Mouse (Mus musculus) bone marrow macrophage, adult 2 months (primary cell): ENCODE results near the gene Iqck. TPM values are rescaled to one million over a fixed set of nuclear protein-coding genes. Genes with fewer than 3 reads are reported as not detected.
A peak's percentile ranks its signal among the peaks of the same experiment; 100 is the strongest.

Source experiments
- H3K27ac ChIP-seq: 2 replicates; pipeline ENCODE4 v1.5.1; 2012; ENCODE audit warnings: low read depth, low read length; ENCODE audit not compliant: insufficient read depth
- H3K4me1 ChIP-seq: 2 replicates; pipeline ENCODE4 v1.6.1; 2012; ENCODE audit warnings: low read length; ENCODE audit not compliant: control insufficient read depth, insufficient read depth
- H3K4me3 ChIP-seq: 2 replicates; pipeline ENCODE4 v1.5.1; 2012; ENCODE audit warnings: mild to moderate bottlenecking, low read length, moderate library complexity; ENCODE audit not compliant: insufficient read depth
- CTCF ChIP-seq: IDR thresholded peaks from 2 replicates; pipeline ENCODE4 v1.5.1; 2012; ENCODE audit warnings: low read depth, mild to moderate bottlenecking, low read length, moderate library complexity
- POLR2A ChIP-seq: IDR thresholded peaks from 2 replicates; pipeline ENCODE4 v1.6.1; 2012; ENCODE audit warnings: mild to moderate bottlenecking, low read depth, low read length, borderline replicate concordance
- polyA plus RNA-seq: library from polyadenylated mRNA; stranded (reverse); fragments of >200 nt; gene quantifications from 2 replicates; pipeline ENCODE4 v1.2.4, GENCODE M21; 2012; ENCODE audit not compliant: missing spikeins, insufficient read depth, insufficient read length

The Iqck gene
- polyA plus RNA-seq, 1 experiment, result not detected

- no peak for TF ChIP-seq POLR2A
- TF ChIP-seq CTCF, result no peak
- no peak overlapping the region for H3K4me3 ChIP-seq
- H3K4me1 ChIP-seq, result peaks cover 5% of the 10 kb centered on the region; the same call in 1 of the 2 replicates
- no peak overlapping the region for H3K27ac ChIP-seq
Measured at GRCm38 (mm10) chr7:118884969-118885368, 29.4 kb downstream of the Iqck start.

GRCm38 (mm10) chr7:118887303-118888055, 31.9 kb downstream of the Iqck start:
- H3K4me1 ChIP-seq, result peaks cover 5% of the 10 kb centered on the region; the same call in 1 of the 2 replicates
- TF ChIP-seq POLR2A (no peak), CTCF (no peak)
- no peak overlapping the region for H3K4me3 ChIP-seq
- H3K27ac ChIP-seq, result no peak overlapping the region

- H3K4me3 ChIP-seq, result no peak overlapping the region
- TF ChIP-seq POLR2A, result no peak
- no peak for TF ChIP-seq CTCF
- H3K27ac ChIP-seq, result no peak overlapping the region
- peaks cover 7% of the 10 kb centered on the region; the same call in 1 of the 2 replicates for H3K4me1 ChIP-seq
Measured at GRCm38 (mm10) chr7:118889046-118889680, 33.6 kb downstream of the Iqck start.

- H3K27ac ChIP-seq, result no peak overlapping the region
- H3K4me1 ChIP-seq, result peaks cover 19% of the 10 kb centered on the region
- H3K4me3 ChIP-seq, result no peak overlapping the region
- TF ChIP-seq POLR2A (no peak), CTCF (no peak)
Measured at GRCm38 (mm10) chr7:118895469-118896450, 40.2 kb downstream of the Iqck start.

- Histone ChIP-seq H3K4me1 (peaks cover 26% of the 10 kb centered on the region), H3K27ac (no peak overlapping the region), H3K4me3 (no peak overlapping the region)
- TF ChIP-seq CTCF (no peak), POLR2A (no peak)
Measured at GRCm38 (mm10) chr7:118898063-118898462, 42.5 kb downstream of the Iqck start.

GRCm38 (mm10) chr7:118900090-118900489, 44.5 kb downstream of the Iqck start:
- no peak overlapping the region for H3K4me3 ChIP-seq
- H3K27ac ChIP-seq, result no peak overlapping the region
- TF ChIP-seq CTCF, result no peak
- TF ChIP-seq POLR2A, result no peak
- peaks cover 37% of the 10 kb centered on the region for H3K4me1 ChIP-seq

GRCm38 (mm10) chr7:118902944-118903343, 47.4 kb downstream of the Iqck start:
- Histone ChIP-seq H3K27ac (no peak overlapping the region), H3K4me1 (peaks cover 21% of the 10 kb centered on the region), H3K4me3 (no peak overlapping the region)
- TF ChIP-seq CTCF (no peak), POLR2A (no peak)

GRCm38 (mm10) chr7:118903879-118904278, 48.3 kb downstream of the Iqck start:
- 0 out of 2 replicates have a peak overlapping the region, but pooled peaks have one; percentile 25 for H3K27ac ChIP-seq
- no peak for TF ChIP-seq POLR2A
- TF ChIP-seq CTCF, result no peak

GRCm38 (mm10) chr7:118904530-118904929, 49.0 kb downstream of the Iqck start:
- no peak overlapping the region for H3K4me3 ChIP-seq
- no peak overlapping the region for H3K27ac ChIP-seq
- TF ChIP-seq CTCF, result no peak
- no peak for TF ChIP-seq POLR2A
- peaks cover 21% of the 10 kb centered on the region for H3K4me1 ChIP-seq

More at GRCm38 (mm10) chr7:118903879-118904278, 48.3 kb downstream of the Iqck start:
- Histone ChIP-seq H3K4me3 (peak overlapping the region; percentile 11; the same call in 1 of the 2 replicates), H3K4me1 (peaks cover 21% of the 10 kb centered on the region)
